Mouse (Mus musculus): ENCODE measurements around the gene Magohb. TPM values are rescaled to one million over a fixed set of nuclear protein-coding genes. Genes with fewer than 3 reads are reported as not detected.
"Not testable (repeated sequence)": the region's sequence is repeated elsewhere in the genome, so short reads cannot be mapped to it uniquely, and the experiment has no call there.

The Magohb gene
- 1 to 10 TPM; 4.6 to 7.9 TPM for total RNA-seq (2021)
- long read RNA-seq, experiment 1, partial matches to known transcripts, result 0 of 4 reads
- long read RNA-seq, experiment 1, other reads (novel, unspliced or antisense), result 0 of 4 reads
- long read RNA-seq, experiment 2, partial matches to known transcripts, result 0 of 3 reads
- long read RNA-seq, experiment 2, other reads (novel, unspliced or antisense), result 0 of 3 reads

- DNase-seq, result peak; percentile 77
- intact Hi-C loops (cut with DNase I; ENCODE audit: low total_unique reads), result no loop called here
Observed at GRCm38 (mm10) chr6:131292991-131293788, at the start of gene Magohb. Gene Magohb (minus strand): TSS chr6:131293244.

DNA sequence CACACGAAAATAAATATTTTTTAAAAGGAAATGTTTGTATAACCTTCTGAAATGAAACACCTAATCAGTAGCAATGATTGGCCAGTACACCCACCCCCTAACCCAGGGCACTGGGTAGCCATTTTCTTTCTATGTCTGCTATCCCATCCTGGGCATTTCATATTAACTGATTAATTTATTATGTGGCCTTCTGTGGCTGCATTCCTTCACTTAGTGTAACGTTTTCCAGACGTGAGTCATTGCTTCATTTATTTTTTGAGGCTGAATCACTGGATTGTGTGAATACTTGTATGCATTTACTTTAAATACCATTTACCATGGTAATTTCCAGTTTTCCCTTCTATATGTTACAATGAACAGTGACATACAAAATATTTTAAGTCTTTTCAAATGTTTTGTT is 47.0 kb upstream of the Magohb start:
- DNase-seq, result no peak
- intact Hi-C loops (cut with DNase I; ENCODE audit: low total_unique reads), result no loop called here

GRCm38 (mm10) chr6:131339309-131339708 is 46.3 kb upstream of the Magohb start:
- DNase-seq, result no peak
- intact Hi-C loops (cut with DNase I; ENCODE audit: low total_unique reads), result no loop called here

GRCm38 (mm10) chr6:131338787-131339186 is 45.7 kb upstream of the Magohb start:
- intact Hi-C loops (cut with DNase I; ENCODE audit: low total_unique reads), result no loop called here
- no peak for DNase-seq

DNA sequence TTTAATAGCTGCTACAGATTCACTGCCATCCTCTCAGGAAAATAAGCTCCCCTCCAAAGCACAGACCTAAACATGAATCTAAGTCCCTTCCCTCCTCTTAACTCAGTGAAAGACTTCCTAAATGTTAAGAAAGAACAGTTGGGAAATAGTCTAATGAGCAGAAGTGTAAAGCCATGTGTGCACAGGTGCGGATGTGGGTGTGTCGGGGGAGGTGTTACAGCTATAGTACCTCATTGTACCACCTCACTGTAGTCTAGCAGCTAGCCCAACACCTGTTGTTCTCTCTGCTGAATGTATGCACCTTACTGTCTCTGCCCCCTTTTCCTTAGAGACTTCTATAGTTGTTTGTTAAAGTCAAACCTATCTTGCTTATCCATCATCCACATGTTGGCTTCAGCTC is 34.0 kb upstream of the Magohb start:
- DNase-seq, result no peak
- intact Hi-C loops (cut with DNase I; ENCODE audit: low total_unique reads), result no loop called here

DNA sequence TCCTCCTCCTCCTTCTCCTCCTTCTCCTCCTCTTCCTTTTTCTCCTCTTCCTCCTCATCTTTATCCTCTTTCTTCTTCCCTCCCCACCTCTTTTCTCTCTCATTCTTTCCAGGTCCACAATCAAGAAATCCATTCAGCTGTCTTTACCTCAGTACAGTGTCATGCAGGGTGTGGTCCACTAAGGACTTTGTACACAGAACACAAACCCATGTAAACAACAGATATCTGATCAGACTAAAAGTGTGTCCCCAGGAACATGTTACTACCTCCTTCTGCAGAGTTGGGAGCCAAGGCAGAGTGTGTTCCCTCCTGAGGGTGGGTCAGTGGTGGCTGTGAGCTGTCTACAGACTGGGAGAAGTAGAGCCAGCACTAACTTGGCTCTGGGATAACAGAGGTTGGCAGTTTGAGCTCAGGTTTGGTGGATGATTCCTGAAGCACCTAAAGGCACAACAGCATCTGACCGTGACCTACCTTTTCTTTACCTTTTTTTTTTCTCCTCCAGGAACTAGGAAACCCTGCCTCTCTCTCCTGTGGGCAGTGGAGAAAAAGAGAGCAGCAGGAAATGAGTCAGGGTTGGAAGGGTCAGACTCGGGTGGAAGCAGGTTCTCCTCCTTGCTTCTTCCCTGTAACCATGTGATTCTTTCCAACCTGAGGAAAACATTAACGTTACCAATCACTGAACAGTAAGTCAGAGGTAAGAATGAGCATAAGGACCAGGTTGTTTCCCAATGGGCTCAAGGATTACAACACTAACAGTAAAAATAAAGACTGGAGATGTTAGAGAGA is 29.0 kb upstream of the Magohb start:
- intact Hi-C loops (cut with DNase I; ENCODE audit: low total_unique reads), result no loop called here
- no peak for DNase-seq

GRCm38 (mm10) chr6:131316155-131317101 is 23.4 kb upstream of the Magohb start:
- intact Hi-C loops (cut with DNase I; ENCODE audit: low total_unique reads), result no loop called here
- no peak for DNase-seq

DNA sequence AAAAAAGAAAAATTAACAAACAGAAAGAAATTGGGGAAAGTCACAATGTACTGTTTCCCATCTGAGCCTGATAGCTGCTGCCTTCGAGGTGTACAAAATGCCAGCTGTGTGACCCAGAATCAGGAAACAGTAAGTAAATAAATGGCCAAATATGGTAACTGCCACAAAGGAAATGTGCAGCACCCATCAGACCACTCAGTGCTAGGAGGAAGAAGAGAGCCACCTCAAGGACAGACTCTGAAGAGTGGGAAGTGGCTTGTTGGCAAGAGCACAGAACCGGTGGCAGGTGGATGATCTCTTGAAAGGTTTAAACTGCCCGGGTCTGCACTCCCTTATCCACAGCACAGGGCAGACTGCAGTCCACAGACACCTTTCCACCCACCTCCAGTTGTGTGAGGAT is 15.0 kb upstream of the Magohb start:
- DNase-seq, result no peak
- intact Hi-C loops (cut with DNase I; ENCODE audit: low total_unique reads), result no loop called here

GRCm38 (mm10) chr6:131304776-131305175 is 11.7 kb upstream of the Magohb start:
- intact Hi-C loops (cut with DNase I; ENCODE audit: low total_unique reads), result no loop called here
- no peak for DNase-seq

- intact Hi-C loops (cut with DNase I; ENCODE audit: low total_unique reads), result no loop called here
- DNase-seq, result no peak
Observed at GRCm38 (mm10) chr6:131298531-131298930, 5.5 kb upstream of the Magohb start.

DNA sequence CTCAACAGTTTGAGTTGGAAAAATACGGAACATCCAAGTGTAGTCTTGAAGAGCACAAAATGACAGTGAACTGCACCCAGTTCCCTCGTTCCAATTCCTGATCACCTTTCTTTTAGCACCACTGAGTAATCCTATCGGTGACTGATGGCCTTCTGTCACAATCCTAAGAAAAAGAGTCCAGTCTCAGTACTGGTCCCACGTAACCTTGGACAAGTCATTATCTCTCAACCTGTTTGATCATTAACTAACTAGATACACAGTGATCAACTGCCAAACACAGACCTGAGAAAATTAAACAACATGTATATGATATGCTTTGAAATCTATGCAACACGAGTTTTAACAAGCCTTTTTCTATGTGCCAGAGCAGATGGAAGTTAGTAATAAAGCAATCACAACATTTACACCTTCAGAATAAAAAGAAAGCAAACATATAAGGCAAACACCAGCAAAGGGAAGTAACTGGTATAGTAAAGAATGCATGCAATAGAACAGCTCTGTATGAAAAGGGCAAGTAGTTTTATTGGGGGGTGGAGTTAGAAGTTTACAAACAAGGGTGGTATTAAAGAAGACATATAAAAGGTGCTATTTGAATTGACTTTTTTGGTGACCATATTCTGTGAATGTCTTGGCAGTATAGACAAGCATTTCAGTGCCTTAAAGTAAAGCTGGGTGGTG is 1.5 kb upstream of the Magohb start:
- intact Hi-C loops (cut with DNase I; ENCODE audit: low total_unique reads), result no loop called here
- DNase-seq, result no peak

GRCm38 (mm10) chr6:131293916-131294315 is 872 bp upstream of the Magohb start:
- intact Hi-C loops (cut with DNase I; ENCODE audit: low total_unique reads), result no loop called here
- DNase-seq, result no peak

GRCm38 (mm10) chr6:131292276-131292990 is 611 bp downstream of the Magohb start:
- intact Hi-C loops (cut with DNase I; ENCODE audit: low total_unique reads), result no loop called here
- DNase-seq, result no peak

DNA sequence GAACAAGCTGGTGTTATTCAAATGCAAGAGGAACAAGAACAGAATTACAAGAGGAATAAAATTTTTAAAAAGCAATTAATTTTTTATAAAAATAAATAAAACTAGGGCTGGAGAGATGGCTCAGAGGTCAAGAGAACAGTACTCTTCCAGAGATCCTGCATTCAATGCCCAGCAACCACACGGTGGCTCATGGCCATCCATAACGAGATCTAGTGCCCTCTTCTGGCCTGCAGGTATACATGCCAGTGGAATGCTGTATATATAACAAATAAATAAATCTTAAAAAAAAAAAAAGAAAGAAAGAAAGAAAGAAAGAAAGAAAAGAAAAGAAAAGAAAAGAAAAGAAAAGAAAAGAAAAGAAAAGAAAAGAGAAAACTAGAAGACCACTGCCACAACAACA is 2.6 kb downstream of the Magohb start:
- intact Hi-C loops (cut with DNase I; ENCODE audit: low total_unique reads), result no loop called here

DNA sequence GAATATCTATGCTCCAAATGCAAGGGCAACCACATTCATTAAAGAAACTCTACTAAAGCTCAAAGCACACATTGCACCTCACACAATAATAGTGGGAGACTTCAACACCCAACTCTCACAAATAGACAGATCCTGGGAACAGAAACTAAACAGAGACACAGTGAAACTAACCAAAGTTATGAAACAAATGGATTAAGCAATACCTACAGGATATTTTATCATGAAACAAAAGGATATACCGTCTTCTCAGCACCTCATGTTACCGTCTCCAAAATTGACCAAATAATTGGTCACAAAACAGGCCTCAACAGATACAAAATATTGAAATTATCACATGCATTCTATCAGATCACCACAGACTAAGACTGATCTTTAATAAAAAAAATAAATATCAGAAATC is 14.9 kb downstream of the Magohb start:
- intact Hi-C loops (cut with DNase I; ENCODE audit: low total_unique reads); DNase-seq: not testable (repeated sequence)

More for the DNA sequence above, 2.6 kb downstream of the Magohb start:
- DNase-seq, result peak; percentile 7

GRCm38 (mm10) chr6:131276659-131277058 is 16.4 kb downstream of the Magohb start:
- no peak for DNase-seq
- intact Hi-C loops (cut with DNase I; ENCODE audit: low total_unique reads), result no loop called here

DNA sequence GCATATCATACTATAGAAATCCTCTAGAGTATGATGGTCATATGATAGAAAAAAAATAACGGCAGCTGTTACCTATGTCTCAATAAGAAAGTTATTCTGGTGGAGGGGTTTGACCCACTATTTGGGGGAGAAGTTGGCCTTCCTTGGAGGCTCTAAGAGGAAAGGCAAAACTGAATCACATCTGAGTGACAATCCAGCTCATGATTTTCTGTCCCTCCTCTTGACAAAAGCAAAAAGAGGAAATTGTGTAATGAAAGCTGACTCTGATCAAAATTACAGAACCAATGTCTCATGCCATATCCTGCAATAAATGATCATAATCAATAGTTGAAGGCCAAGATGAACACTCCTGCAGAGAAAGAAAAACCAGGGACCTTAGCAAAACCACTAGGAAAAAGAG is 20.7 kb downstream of the Magohb start:
- DNase-seq, result no peak
- intact Hi-C loops (cut with DNase I; ENCODE audit: low total_unique reads), result no loop called here

DNA sequence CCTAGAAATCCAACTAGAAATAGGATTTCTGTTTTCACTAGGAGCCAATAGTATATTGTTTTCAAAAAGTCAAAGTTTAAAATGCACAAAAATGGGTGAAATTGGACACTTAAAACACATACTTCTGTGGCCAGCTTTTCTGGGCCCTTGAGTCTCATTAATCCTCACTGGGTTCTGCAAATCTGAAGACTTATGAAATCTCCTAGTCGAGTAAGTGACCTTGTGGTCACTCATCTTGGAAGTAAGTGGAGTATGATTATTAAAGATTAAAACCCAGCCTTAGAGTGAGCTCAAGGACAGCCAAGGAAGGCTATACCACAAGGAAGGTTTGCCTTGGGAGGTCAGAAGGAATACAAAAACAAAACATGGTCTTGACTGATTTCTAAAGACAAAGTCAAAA is 22.7 kb downstream of the Magohb start:
- no peak for DNase-seq
- intact Hi-C loops (cut with DNase I; ENCODE audit: low total_unique reads), result no loop called here

All from gastrocnemius, postnatal 14 days (tissue).